Mouse (Mus musculus) spleen, adult 2 months (tissue): Measurements from ENCODE around the gene Rps16.

Experiments used
- CTCF ChIP-seq: fragments of 200-500 bp; IDR thresholded peaks from 2 replicates; pipeline ENCODE4 v1.5.1; 2011; ENCODE audit warnings: mild to moderate bottlenecking, inconsistent platforms; ENCODE audit not compliant: insufficient read depth, insufficient read length, insufficient replicate concordance; ENCODE audit errors: extremely low read depth
- POLR2A ChIP-seq: fragments of 200-500 bp; IDR thresholded peaks from 2 replicates; pipeline ENCODE4 v1.6.1; 2011; ENCODE audit warnings: low read depth, low read length, inconsistent platforms

GRCm38 (mm10) chr7:28354113-28354581 lies 3.7 kb downstream of the Rps16 start:
- TF ChIP-seq POLR2A = no peak
- TF ChIP-seq CTCF = no peak
